Mouse (Mus musculus): ENCODE data around the gene Odr4. TPM values are rescaled to one million over a fixed set of nuclear protein-coding genes. Genes with fewer than 3 reads are reported as not detected.

Odr4 gene
- polyA plus RNA-seq, 1 experiment from 2014 or later = 15.8 TPM

GRCm38 (mm10) chr1:150372895-150373294 lies 20.0 kb downstream of the Odr4 start:
- no peak for ATAC-seq (ENCODE audit: low read depth)
- 52% methylated on average over 3 of the region's 3 CpGs for WGBS (ENCODE audit: insufficient replicate concordance)

GRCm38 (mm10) chr1:150360864-150361263 lies 32.0 kb downstream of the Odr4 start:
- ATAC-seq (ENCODE audit: low read depth) = no peak
- Histone ChIP-seq H3K4me3 (ENCODE audit: low read depth, low read length) (no peak overlapping the region), H3K9ac (ENCODE audit: low read depth, low read length) (no peak overlapping the region), H3K4me1 (ENCODE audit: control insufficient read depth, low read depth, low read length) (no peaks in the 10 kb centered on the region), H3K36me3 (ENCODE audit: control insufficient read depth, insufficient read depth) (peaks cover 10% of the 10 kb centered on the region), H3K27me3 (ENCODE audit: control insufficient read depth, insufficient read depth, low read depth, low read length) (no peaks in the 10 kb centered on the region), H3K27ac (ENCODE audit: low read length) (no peak overlapping the region), H3K9me3 (replicated peaks; ENCODE audit: control insufficient read depth, low read length) (no peaks in the 10 kb centered on the region), H3K4me2 (ENCODE audit: low read depth, low read length) (no peak overlapping the region)
- WGBS (ENCODE audit: insufficient replicate concordance) = 60% methylated on average over 1 of the region's 1 CpGs

More at GRCm38 (mm10) chr1:150372895-150373294, 20.0 kb downstream of the Odr4 start:
- no peaks in the 10 kb centered on the region for H3K9me3 ChIP-seq (replicated peaks; ENCODE audit: control insufficient read depth, low read length)
- H3K27me3 ChIP-seq (ENCODE audit: control insufficient read depth, insufficient read depth, low read depth, low read length) = no peaks in the 10 kb centered on the region
- H3K36me3 ChIP-seq (ENCODE audit: control insufficient read depth, insufficient read depth) = no peaks in the 10 kb centered on the region; the same call in 1 of the 2 replicates
- no peak overlapping the region for H3K9ac ChIP-seq (ENCODE audit: low read depth, low read length)
- H3K4me2 ChIP-seq (ENCODE audit: low read depth, low read length) = no peak overlapping the region
- H3K4me3 ChIP-seq (ENCODE audit: low read depth, low read length) = no peak overlapping the region
- no peaks in the 10 kb centered on the region for H3K4me1 ChIP-seq (ENCODE audit: control insufficient read depth, low read depth, low read length)
- H3K27ac ChIP-seq (ENCODE audit: low read length) = no peak overlapping the region

GRCm38 (mm10) chr1:150335111-150335510 lies 57.8 kb downstream of the Odr4 start:
- Histone ChIP-seq H3K36me3 (ENCODE audit: control insufficient read depth, insufficient read depth) (no peaks in the 10 kb centered on the region), H3K27ac (ENCODE audit: low read length) (no peak overlapping the region), H3K4me3 (ENCODE audit: low read depth, low read length) (no peak overlapping the region), H3K4me2 (ENCODE audit: low read depth, low read length) (no peak overlapping the region), H3K9me3 (replicated peaks; ENCODE audit: control insufficient read depth, low read length) (no peaks in the 10 kb centered on the region), H3K27me3 (ENCODE audit: control insufficient read depth, insufficient read depth, low read depth, low read length) (no peaks in the 10 kb centered on the region), H3K9ac (ENCODE audit: low read depth, low read length) (no peak overlapping the region), H3K4me1 (ENCODE audit: control insufficient read depth, low read depth, low read length) (no peaks in the 10 kb centered on the region)
- 27% methylated on average over 2 of the region's 2 CpGs for WGBS (ENCODE audit: insufficient replicate concordance)
- no peak for ATAC-seq (ENCODE audit: low read depth)

GRCm38 (mm10) chr1:150319205-150319604 lies 73.7 kb downstream of the Odr4 start, which contains the start of gene Pdc:
Gene Pdc, plus strand, starts transcription at chr1:150319417.
- Histone ChIP-seq H3K4me1 (ENCODE audit: control insufficient read depth, low read depth, low read length) (no peaks in the 10 kb centered on the region), H3K27ac (ENCODE audit: low read length) (no peak within 1 kb of the TSS), H3K4me3 (ENCODE audit: low read depth, low read length) (no peak within 1 kb of the TSS), H3K27me3 (ENCODE audit: control insufficient read depth, insufficient read depth, low read depth, low read length) (no peaks in the 10 kb centered on the region), H3K9me3 (replicated peaks; ENCODE audit: control insufficient read depth, low read length) (no peaks in the 10 kb centered on the region), H3K4me2 (ENCODE audit: low read depth, low read length) (no peak within 1 kb of the TSS), H3K9ac (ENCODE audit: low read depth, low read length) (no peak within 1 kb of the TSS), H3K36me3 (ENCODE audit: control insufficient read depth, insufficient read depth) (no peaks in the 10 kb centered on the region)
- ATAC-seq (ENCODE audit: low read depth) = no peak
- WGBS (ENCODE audit: insufficient replicate concordance) = 53% methylated on average over 1 of the region's 1 CpGs

Other genes starting within 250 kb of the Odr4 start
- gene Pdc, start 73.7 kb downstream of the Odr4 start, polyA plus RNA-seq (2015; fragmentation: Nextera tagmentation; extraction: Ambion mirVana) = not detected in 2 replicates
- 59.5 and 66.0 TPM in 2 replicates for gene Tpr, start 242 bp downstream of the Odr4 start, polyA plus RNA-seq (2015; fragmentation: Nextera tagmentation; extraction: Ambion mirVana)
- 0.14 and 0.15 TPM in 2 replicates for gene Prg4, start 73.1 kb upstream of the Odr4 start, polyA plus RNA-seq (2015; fragmentation: Nextera tagmentation; extraction: Ambion mirVana)